Mouse (Mus musculus) layer of hippocampus, adult 18-20 months (tissue): ENCODE measurements at regions not wholly inside any gene's neighbourhood (a gene's known extent, or its start where the extent isn't known, plus 50 kb on each side); places are given as distances from the start of the nearest gene placed in this dataset.

Experiments
- DNase-seq, 2 experiments: peaks; one replicate each; pipeline ENCODE4 v3.0.0; 2022; ENCODE audit warnings: low spot score in 2 of 2

DNA sequence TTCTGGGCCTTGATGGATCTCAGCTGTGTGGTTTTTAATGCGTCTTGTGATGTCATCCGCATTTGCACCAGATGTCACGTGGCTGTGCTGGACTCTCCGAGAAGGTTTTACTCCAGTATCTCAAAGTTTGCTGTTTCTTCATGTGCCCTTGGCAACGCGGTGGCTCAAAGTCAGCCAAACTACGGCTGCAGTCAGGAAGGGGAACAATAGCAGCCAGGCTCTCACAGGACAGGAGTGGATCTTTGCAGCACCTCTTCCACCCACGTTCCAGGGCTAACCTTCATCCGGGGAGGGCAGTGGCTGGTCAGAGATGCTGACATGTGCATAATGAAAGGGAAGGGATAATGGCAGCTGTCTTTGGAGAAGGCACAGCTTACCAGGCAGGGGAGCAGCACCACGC lies 127.6 kb upstream of the Psmd7 start:
- DNase-seq = no peak

DNA sequence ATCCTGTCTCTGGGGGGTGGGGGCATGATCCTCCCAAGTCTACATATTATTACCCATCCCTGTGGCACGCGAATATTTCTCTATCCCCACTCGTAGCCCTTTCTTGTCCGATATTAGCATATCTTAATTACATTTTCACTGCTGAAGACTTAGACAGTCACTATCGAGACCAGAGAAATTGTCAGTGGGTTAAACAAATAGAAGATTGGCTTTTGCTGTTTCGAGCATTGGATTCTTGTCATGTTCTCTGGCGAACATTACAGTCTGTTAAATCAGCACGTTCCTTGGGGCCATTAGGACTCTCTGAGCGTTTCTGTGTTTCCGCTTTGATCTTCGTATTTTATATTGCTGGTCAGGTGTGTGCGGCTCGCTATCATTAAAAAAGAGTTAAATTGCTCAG lies 129.6 kb upstream of the Psmd7 start:
- no peak for DNase-seq

DNA sequence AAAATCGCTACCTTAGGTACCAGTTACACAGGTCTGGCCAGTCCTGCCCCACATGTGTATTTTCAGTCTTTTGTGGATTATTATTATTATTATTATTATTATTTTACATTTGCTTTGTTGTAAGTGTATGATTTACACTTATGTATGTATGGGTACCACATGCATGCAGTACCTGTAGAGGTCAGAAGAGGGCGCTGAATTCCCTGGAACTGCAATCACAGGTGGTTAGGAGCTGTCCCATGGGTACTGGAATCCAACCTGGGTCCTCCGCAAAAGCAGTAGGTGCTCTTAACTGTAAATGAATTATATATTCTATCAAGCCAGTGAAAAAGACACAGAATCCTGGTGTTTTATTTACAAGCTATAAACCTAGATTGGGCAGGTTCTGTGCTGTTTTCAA lies 131.4 kb upstream of the Psmd7 start:
- no peak for DNase-seq

DNA sequence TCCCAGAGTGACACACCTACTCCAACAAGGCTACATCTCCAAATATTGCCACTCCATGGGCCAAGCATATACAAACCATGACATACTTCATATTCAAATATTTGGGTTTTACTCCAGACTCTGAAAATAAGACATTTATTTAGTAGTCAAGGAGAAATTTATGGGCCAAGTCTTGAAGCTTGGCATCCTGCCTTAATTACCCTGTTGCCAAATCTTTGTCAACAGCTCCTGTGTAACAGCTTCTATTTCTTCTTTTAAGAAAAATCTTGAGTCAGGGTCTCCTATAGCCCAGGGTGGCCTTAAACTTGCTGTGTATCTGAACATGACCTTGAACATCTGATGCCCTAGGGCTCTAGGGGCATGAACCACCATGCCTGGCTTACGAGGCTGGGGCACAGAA lies 138.5 kb upstream of the Psmd7 start:
- DNase-seq = no peak

DNA sequence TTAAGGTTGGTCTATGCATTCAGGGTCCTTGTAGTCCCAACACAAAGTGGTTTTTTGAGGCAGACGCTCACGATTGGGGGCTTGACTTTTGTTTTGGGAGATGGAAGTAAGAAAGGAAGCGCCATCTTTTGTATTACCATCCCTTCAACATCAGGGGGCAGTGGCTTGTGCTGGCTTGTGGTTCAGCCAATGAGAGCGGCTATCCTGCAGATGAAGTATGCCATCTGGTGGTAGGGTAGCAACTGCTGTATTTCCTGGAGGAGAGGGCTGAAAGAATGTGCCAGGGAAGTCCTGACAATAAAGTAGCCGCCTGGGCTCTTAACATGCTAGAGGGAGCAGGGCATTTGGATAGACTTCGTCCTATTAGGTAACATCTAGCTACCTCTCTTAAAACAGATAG lies 139.0 kb upstream of the Psmd7 start:
- no peak for DNase-seq

DNA sequence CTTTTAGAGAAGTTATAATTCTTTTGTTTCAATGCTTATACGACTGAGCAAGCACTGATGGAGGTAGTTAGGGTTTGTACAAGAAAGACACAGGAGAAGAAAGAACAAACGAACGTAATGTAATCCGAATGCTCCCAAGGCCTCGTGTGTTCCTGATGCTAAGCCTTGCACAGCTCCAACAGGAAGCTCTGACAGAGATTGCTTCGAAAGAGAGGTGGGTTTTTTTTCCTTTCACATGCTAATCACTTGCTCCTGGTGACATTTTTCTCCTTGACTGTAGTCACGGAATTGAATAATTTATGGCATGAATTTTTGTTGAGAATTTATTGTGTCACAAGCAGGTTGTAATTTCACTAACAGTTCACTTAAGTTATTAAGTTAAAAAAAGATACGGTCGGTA lies 150.8 kb upstream of the Psmd7 start:
- no peak for DNase-seq

DNA sequence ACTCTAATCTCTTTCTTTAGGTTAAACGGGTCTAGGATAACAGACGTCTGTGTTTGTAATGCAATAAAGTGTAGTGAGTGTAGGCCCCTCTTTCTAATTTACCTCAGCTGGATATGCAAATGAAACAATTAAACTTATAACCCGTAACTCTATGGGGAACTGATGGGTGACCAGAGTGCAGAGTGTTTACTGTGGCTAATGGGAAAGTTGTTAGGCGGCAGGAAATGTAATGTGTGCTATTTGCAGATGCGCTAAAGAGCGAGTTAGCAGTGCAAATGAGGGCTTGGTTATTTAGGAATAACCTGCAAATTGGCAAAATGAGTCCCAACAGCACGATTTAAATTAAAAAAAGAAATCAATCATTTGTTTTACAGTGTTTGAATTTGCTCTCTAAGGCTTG lies 168.8 kb upstream of the Psmd7 start:
- no peak for DNase-seq

DNA sequence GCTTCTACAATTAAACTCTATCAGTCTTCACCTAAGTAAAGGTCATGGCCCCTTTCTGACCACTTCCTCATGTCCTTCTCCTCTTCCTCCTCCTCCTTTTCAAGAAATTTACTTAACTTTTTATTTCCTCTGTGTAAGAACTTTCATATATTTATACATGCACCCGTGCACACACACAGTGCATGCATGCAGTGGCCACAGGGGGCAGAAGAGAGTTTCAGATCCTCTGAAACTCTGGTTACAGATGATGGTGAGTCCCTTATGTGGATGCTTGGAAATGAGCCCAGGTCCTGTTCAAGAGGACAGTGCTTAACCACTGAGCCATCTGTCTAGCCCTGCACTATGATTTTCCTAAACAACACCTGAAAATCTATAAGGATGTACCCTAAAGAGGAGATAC lies 170.4 kb upstream of the Psmd7 start:
- DNase-seq = no peak

DNA sequence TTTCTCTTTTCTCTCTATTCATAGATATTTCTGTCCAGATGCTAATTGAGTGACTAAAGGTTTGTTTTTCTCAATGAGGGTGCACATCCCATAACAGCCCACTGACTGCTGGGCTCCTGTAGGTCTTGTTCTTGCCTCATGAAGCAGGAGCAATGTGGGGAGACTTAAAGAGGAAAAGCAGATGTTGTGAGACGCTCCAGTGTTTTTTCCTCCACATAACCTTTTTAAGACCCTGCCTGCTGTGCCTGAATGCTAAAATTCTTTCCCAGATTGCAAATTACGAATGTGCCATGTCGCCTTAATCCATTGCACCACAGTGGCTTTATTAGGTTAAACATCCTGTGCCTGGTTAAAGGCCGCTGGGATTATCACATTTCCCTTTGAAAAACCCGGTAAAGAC lies 165.5 kb upstream of the Zfhx3 start:
- DNase-seq = no peak

DNA sequence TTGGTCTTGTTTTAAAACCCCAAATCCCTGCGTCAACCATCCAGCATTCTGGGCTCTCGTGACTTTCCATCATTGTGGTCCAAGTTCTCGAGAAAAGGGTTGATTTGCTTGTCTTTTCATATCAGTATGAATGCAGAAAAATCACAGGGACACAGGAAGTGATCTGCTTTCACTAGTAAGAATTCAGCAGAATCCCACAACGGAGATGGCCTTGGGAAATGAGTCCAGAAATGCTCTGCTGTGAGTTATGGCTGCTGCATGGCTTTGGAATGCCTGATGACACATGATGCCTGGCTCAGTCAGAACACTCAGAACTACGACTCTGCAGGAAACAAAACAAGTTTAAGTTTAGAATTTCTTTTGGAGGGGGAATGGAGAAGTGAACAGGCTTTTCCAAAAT lies 156.7 kb upstream of the Zfhx3 start:
- DNase-seq = no peak

DNA sequence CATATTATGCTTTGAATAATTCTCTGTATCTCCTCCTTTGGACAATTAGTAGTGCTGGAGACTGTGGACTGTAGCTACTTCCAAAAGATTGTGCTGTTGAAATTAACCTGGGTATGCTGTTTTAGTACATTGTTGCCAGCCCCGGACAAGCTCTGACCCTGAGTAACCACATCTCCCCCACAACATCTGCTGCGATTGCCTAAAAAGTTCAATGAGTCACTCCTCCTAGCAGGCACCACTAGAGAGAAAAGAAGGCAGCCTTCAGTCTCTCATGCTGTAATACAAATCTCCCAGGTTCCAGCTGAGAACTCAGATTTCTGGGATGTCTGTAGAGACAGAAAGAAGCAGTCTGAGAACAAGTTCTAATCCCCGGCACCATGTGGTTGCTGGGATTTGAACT lies 150.2 kb upstream of the Zfhx3 start:
- no peak for DNase-seq

DNA sequence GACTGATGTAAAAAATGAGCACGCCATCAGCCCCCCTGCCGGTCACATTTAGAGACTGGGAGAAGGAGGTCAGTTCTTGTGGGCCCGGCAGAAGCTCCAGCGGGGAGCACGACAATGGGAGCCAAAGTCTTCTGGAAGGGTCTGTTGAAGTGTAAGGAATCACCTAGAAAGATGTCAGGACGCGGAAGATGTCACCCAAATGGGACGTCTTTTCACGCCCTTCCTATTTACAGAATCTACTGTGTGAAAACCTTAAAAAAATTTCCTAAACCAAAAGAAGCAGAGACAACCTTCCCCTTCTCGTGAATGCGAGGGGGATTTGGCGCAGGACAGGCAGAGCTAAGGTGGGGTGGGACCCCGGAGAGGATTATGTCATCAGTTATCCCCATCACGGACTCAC lies 127.5 kb upstream of the Zfhx3 start:
- no peak for DNase-seq

DNA sequence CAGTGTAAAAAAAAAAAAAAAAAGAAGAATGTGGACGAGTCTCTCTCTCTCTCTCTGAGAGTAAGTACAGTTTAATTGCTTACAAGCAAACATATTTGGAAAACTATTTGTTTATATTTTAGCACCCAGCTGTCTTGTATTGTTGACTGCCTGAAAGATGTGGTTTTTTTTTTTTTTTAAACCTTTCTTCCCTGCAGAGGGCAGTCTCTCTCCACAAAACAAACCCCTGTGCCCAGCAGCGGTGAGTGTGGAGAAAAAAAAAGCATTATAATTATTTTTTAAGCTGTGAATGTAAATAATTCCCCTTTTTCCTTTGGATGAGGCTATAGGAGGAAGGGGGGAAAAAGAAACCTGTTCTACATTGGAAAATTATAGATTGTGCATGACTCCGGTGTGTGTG lies 126.7 kb upstream of the Zfhx3 start:
- DNase-seq = peak in 1 of 2 experiments; percentile 3

DNA sequence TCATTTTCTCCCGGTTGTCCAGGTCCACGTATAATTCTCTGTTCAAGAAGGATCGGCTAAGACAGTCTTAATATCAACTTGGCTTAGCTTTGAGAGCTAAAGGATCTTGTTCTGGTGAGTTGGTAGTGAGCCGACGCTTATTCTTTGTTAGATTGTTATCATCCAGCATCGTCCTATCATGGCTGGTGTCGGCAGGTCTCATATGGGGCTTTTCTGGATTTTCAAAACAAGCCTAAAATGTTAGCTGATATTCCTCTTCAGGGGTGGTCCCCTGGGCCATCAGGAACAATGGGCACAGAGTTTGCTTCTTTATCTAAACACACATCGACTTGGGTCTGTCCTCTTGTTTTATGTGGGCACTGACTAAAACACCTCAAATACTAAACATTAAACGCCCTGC lies 124.6 kb upstream of the Zfhx3 start:
- DNase-seq = no peak

DNA sequence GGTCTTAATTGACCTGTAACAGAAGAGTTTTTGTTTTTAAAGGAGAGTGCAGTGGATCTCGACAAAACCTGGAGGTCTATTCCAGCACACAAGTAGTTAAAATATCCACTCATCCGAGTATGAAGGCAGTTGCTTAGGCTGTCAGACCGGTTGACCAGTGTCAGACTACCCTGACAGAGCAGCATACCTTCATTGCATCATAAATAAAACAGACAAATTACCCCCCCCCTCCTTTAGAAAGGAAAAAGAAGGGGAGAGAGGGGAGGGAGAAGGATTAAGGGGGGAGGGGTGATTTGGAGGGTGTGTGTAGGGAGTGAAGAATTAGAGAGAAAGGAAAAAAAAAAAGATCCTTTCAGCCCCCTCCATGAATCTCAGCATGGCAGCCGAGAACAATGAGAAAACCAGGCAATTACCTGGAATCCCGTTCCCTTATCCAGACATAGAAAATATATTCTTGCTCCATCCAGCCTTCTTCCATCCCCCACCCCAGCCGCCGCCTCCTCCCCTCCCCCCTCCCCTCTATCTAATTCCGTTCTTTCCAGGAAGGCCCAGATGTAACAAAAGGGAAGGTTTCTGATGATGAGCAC lies 122.2 kb upstream of the Zfhx3 start:
- no peak for DNase-seq

DNA sequence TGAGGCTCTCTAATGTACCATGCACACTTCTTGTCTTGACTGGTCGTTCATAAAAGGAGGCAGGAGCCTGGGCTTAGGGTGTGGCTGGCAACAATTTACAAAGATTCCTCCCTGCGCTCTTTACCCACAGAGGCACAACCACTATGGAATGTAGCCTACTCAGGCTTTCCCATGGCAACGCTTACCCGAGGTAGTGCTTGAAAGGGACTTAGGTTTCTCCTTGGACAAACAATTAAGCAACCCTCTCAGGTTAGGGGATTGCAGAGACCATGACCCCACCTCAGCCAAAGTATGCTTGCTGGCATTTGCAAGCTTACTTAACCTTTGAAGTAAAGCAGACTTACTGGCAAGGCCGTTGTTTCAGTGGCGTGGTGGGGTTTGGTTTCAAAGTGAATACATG lies 120.9 kb upstream of the Zfhx3 start:
- no peak for DNase-seq

DNA sequence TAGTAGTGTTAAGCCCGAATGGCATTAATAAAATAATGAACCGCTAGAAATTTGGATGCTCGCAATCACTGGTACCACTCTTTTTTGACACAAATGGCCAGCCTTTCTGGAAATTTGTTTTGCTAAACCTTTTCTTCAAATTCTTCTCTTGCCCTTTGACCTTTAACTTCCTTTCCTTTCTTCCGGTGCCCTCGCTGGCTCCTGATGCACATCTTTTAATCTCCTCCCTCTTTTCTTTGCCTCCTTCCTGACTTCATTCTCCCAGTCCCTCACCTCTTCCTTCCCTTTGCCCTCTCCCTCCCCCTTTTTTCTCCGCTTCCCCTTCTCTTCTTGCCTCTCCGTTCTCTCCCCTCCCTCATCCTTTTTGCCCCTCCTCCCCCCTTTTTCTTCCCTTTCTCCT lies 118.3 kb upstream of the Zfhx3 start:
- no peak for DNase-seq

DNA sequence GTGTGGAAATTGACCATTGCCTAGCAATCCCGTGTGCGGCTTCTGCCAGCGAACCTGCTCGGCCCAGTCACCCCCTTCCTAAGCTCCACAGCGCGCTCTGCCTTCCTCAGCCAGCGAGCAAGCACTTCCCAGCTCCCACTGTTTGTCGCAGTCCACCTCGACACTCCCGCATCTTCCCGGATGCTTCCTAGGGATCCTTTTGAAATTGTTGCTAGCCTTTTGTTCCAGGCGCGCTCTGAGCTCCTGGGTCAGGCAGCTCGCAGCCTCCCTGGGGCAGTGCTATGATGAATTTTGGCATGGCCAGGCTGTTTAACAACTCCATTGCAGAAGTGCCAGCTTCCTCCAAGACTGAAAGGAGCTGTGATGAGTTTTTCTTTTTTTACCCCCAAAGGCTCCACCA lies 117.8 kb upstream of the Zfhx3 start:
- no peak for DNase-seq

DNA sequence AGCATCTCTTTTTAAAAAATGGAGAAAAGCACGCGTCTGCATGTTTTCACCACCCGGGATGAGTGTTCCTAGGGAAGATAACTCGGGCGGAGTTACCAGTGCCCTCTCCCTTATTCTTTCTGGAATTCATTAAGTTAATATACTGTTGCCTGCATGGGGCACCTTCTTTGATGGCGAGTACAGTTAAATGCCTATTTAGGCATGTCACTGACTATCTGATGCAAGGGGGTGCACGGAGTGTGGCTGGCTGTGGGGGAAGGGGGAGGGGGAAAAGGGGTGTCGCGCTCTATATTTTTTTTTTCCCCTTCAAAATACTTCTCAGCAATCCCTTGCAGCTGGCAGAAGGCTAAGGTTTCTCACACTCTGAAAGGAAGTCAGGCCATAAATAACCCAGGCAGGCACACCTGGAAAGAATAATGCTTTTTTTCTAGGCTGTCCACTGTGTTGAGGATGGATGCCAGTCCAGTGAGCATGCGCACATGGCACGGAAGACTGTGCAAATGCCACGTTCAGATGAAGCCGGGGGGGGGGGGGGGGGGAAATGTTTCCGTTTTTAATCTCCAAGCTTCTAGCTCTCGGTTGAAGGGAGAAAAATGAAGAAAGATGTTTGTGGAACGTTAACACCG lies 114.8 kb upstream of the Zfhx3 start:
- no peak for DNase-seq

DNA sequence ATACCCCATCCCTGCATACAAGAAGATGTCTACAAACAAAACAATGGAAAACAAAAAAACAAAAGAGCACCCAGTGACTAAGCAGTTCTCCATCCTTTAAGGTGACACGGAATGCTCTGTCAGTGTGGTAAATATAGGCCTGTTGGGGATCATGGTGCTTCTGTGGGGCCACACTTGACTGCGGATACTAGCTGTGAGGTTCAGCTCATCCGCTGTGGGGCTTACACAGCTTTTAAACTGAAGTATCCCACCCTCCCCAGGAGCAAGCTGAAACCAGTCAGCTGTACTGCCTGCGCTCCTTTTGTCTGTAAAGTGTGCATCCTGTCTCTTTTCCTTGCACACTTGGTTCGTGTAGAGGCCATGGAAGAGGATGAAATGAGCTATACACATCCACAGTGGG lies 113.9 kb upstream of the Zfhx3 start:
- no peak for DNase-seq

DNA sequence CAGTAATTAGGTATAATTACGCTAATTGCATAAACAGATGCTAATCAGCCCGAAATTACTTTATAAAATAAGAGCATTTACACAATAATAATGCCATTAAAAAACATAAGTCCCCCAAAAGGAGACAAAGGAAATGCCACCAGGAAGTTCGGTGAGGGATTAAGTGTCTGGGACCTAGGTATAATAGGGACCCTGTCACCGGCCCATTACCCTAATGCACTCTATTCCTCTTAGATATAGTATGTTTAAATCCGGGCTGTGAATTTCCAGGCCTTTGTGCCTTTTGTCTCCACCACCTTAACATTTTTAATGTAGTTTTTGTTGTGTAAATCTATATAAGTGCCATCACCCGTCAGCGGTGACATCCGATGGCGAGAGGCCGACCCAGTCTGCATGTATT lies 109.0 kb upstream of the Zfhx3 start:
- no peak for DNase-seq

DNA sequence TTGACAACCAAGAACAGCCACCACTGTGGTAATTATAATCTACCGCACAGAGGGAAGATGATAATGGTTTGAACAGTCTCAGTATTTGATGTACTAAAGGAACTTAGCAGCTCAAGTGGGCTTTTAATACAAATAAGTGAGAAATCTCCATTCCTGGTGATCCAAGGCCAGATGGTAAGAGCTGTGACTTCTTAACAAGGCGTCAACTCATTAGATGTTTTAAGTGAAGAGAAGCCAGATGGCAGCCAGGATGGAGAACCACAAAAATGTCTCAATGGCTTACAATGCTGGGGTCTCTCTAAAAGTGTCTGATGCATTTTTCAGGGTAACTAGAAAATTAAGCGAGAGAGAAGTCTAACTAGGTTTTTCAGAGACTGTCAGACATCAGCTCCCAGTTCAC lies 96.3 kb upstream of the Zfhx3 start:
- peak in 1 of 2 experiments; percentile 12 for DNase-seq

DNA sequence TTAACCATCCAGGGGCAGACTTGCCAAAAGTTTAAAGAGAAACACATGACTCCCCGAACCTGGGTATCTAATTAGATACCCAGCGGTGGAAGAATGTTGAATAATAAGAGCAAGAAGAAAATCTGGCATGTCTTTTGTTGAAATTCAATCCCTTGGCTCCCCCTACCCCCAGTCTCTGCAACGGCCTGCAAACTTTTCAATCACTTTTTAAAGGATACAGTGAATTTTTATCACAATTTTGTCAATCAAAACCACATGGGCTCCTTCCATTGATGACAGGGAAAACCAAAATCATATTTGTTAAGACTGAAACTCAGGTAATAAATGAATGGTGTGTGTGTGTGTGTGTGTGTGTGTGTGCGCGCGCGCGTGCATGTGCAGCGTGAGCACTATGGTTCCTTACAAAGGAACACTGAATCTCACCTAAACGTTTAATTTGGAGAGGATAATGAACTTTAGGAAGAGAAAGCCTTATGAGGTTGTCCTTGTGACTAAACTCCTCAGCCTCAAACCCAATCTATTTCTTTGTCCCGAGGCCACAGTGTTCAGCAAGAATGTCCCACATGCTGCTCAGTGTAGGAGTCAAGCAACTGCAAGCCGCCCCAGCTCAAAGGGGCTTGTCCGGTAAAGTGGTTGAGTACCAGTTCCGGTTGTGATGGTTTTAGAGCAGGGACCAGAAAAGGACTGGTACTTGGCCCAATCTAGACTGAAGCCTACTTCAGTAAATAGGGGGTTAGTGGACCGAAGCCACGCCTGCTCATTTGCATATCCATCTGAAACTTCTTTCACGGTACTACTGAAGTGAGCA lies 91.0 kb upstream of the Zfhx3 start:
- no peak for DNase-seq
